Mouse (Mus musculus): ENCODE measurements around the gene Map4k4. TPM values are rescaled to one million over a fixed set of nuclear protein-coding genes. Genes with fewer than 3 reads are reported as not detected.

Gene Map4k4
- total RNA-seq, 1 experiment from 2014 or later, result 236 TPM

DNA sequence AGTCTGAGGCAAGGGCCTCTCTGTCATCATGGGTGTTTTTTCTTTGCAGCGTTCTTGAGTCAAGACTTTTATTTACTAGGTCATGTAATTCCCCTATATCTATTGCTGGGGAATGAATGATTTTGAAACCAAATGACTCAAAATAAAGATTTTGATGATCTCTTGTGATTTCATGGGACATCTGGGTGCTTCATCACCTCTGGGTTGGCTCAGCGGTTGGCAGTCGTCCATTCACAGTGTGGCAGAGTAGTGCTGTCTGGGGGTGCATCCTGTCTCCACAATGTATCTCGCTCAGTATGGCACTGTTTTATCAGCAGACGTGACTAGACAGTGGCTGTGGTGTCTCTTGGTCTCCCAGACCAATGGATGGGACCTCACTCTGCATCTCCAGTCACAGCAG lies 155.2 kb downstream of the Map4k4 start:
- ATAC-seq (ENCODE audit: extremely low read depth, insufficient number of reproducible peaks, low FRiP score, poor library complexity, severe bottlenecking), result no peak

DNA sequence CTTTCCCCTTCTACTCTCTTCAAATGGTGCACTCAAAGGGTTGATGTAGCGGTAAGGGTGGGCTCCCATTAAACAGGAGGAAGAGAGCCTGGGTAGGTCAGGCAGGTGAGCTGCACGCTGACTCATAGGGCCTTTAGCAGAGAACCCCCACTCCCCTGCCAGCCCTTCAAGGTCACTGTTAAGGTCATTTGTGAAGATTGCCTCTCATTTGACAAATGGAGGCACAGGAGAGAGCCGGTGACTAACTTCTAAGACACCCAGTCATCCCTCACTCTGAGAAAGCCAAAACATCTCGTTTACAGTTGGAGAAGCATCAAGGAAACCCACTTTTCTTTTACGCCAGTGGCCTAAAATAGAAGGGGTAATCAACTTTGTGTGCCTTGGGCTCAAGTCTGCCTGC lies 156.6 kb downstream of the Map4k4 start:
- ATAC-seq (ENCODE audit: extremely low read depth, insufficient number of reproducible peaks, low FRiP score, poor library complexity, severe bottlenecking), result no peak

GRCm38 (mm10) chr1:40058013-40058412 lies 157.3 kb downstream of the Map4k4 start:
- no peak for ATAC-seq (ENCODE audit: extremely low read depth, insufficient number of reproducible peaks, low FRiP score, poor library complexity, severe bottlenecking)

GRCm38 (mm10) chr1:40059122-40059774 lies 158.5 kb downstream of the Map4k4 start:
- peak; percentile 68 for ATAC-seq (ENCODE audit: extremely low read depth, insufficient number of reproducible peaks, low FRiP score, poor library complexity, severe bottlenecking)

GRCm38 (mm10) chr1:40061359-40061758 lies 160.6 kb downstream of the Map4k4 start:
- ATAC-seq (ENCODE audit: extremely low read depth, insufficient number of reproducible peaks, low FRiP score, poor library complexity, severe bottlenecking), result no peak

- ATAC-seq (ENCODE audit: extremely low read depth, insufficient number of reproducible peaks, low FRiP score, poor library complexity, severe bottlenecking), result no peak
Observed at GRCm38 (mm10) chr1:40063409-40063808, 162.7 kb downstream of the Map4k4 start.

DNA sequence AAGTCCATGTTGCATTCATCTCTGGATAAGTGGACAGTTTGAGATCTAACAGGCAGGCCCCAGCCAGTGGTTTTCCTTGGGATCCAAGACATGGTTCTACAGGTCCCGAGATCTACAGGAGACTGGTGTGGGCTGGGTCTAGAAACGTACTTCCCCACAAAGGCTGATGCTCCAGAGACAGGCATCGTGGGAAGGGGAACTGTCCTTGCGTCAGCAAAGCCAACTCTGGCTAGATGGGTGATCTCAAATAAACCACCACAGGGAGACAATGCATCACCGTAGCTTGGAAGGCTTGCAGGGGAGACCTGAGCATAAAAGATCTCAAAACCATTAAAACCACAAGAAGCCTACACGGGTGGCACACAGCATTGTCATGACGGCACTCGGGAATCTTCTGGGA lies 163.8 kb downstream of the Map4k4 start:
- ATAC-seq (ENCODE audit: extremely low read depth, insufficient number of reproducible peaks, low FRiP score, poor library complexity, severe bottlenecking), result peak; percentile 66

DNA sequence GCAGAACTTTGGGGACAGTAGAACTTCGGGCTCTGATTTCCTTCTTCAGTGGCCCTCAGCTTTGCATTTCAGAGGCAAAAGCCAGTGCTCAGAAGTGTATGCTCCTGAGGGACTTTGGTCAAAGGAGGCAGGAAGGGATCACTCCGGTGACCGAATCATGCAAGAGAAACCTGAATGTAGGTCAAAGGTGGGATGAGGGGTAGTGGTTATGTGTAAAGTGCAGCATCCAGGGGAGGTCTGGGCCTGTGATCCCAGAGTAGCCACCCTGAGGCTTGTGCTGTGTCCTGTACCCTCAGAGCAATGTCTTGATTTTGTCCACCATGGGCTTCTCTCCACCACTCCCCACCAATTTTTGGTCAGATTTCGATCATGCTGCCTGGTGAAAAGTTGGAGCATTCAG lies 171.8 kb downstream of the Map4k4 start:
- ATAC-seq (ENCODE audit: extremely low read depth, insufficient number of reproducible peaks, low FRiP score, poor library complexity, severe bottlenecking), result no peak

DNA sequence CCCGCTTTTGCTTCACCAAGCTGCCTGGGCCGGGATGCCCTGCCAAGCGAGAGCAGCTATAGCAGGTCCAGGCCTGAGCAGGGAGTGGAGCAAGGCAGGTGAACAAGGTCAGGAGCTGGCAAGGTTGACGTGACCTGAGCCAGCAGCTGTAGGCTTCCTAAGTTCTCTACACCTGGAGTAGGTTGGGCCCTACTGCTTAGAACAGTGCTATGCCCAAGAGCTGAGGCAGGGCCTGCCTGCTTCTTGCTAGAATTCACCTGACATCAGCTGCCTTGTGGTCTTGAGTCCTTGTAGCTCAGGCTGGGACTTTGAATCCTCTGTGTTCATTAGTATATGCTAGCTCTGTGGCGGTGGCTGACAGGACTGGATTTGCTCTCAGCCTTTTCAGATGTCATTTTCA lies 173.1 kb downstream of the Map4k4 start, which contains the start of gene Il1r2:
TSS of gene Il1r2 (plus strand) at position 301 of the 400 bp plus-strand sequence.
- no peak for ATAC-seq (ENCODE audit: extremely low read depth, insufficient number of reproducible peaks, low FRiP score, poor library complexity, severe bottlenecking)

Other genes with a start within 250 kb of the Map4k4 start
- 0.23 and 0.37 TPM in 2 replicates for gene Creg2, start 249.4 kb upstream of the Map4k4 start, total RNA-seq (2017)
- gene Rfx8, start 179.9 kb upstream of the Map4k4 start, total RNA-seq (2017), result not detected in 2 replicates
- not detected in 2 replicates for gene Gm3646, start 95.6 kb upstream of the Map4k4 start, total RNA-seq (2017)
- gene Il1r2, start 173.2 kb downstream of the Map4k4 start, total RNA-seq (2017), result 542 and 614 TPM in 2 replicates